Mouse (Mus musculus) layer of hippocampus, adult 18-20 months (tissue): Measurements from ENCODE around the gene Ctrc. TPM values are rescaled to one million over a fixed set of nuclear protein-coding genes. Genes with fewer than 3 reads are reported as not detected.

Source experiments
- DNase-seq, 2 experiments: peaks; one replicate each; pipeline ENCODE4 v3.0.0; 2022; ENCODE audit warnings: low spot score in 2 of 2
- total RNA-seq, 2 experiments: library from RNA; stranded (reverse); gene quantifications; 2 replicates each; pipeline ENCODE4 v1.2.3; 2021

Gene Ctrc
- total RNA-seq, 2 experiments from 2014 or later: not detected

GRCm38 (mm10) chr4:141822089-141822488 is 24.1 kb downstream of the Ctrc start:
- no peak for DNase-seq

GRCm38 (mm10) chr4:141821178-141821577 is 25.0 kb downstream of the Ctrc start:
- no peak for DNase-seq

- no peak for DNase-seq
Measured at GRCm38 (mm10) chr4:141819316-141819715, 26.8 kb downstream of the Ctrc start.

- DNase-seq: no peak
Measured at GRCm38 (mm10) chr4:141818861-141819260, 27.3 kb downstream of the Ctrc start.

- no peak for DNase-seq
Measured at GRCm38 (mm10) chr4:141817706-141818105, 28.5 kb downstream of the Ctrc start.

GRCm38 (mm10) chr4:141816776-141817655 is 29.1 kb downstream of the Ctrc start:
- peak; percentile 52 to 64 for DNase-seq

GRCm38 (mm10) chr4:141816267-141816666 is 29.9 kb downstream of the Ctrc start:
- DNase-seq: no peak

- DNase-seq: no peak
Measured at GRCm38 (mm10) chr4:141811375-141811774, 34.8 kb downstream of the Ctrc start.

- DNase-seq: no peak
Measured at GRCm38 (mm10) chr4:141810975-141811374, 35.2 kb downstream of the Ctrc start.

GRCm38 (mm10) chr4:141809850-141810464 is 36.2 kb downstream of the Ctrc start:
- DNase-seq: peak in 1 of 2 experiments; percentile 69

- no peak for DNase-seq
Measured at GRCm38 (mm10) chr4:141805886-141806285, 40.3 kb downstream of the Ctrc start.

- DNase-seq: no peak
Measured at GRCm38 (mm10) chr4:141804105-141804504, 42.1 kb downstream of the Ctrc start.

- no peak for DNase-seq
Measured at GRCm38 (mm10) chr4:141797545-141797944, 48.6 kb downstream of the Ctrc start.

- DNase-seq: no peak
Measured at GRCm38 (mm10) chr4:141796954-141797353, 49.2 kb downstream of the Ctrc start.

GRCm38 (mm10) chr4:141796356-141796755 is 49.8 kb downstream of the Ctrc start:
- no peak for DNase-seq

GRCm38 (mm10) chr4:141794152-141794535 is 52.0 kb downstream of the Ctrc start:
- DNase-seq: no peak

GRCm38 (mm10) chr4:141793282-141794151 is 52.6 kb downstream of the Ctrc start, which contains the start of gene Casp9:
Gene Casp9, plus strand, starts transcription at chr4:141793612.
- peak; percentile 94 to 96 for DNase-seq

- no peak for DNase-seq
Measured at GRCm38 (mm10) chr4:141792554-141793281, 53.4 kb downstream of the Ctrc start.

GRCm38 (mm10) chr4:141791951-141792350 is 54.2 kb downstream of the Ctrc start:
- peak in 1 of 2 experiments; percentile 37 for DNase-seq

GRCm38 (mm10) chr4:141791486-141791885 is 54.7 kb downstream of the Ctrc start:
- no peak for DNase-seq

- peak; percentile 98 to 99 for DNase-seq
Measured at GRCm38 (mm10) chr4:141790524-141790990, 55.6 kb downstream of the Ctrc start, which contains the start of gene Dnajc16. Gene Dnajc16, minus strand, starts transcription at chr4:141790931.
